Mouse (Mus musculus) myocyte (in vitro differentiated cells): ENCODE measurements at regions not wholly inside any gene's neighbourhood (a gene's known extent, or its start where the extent isn't known, plus 50 kb on each side); places are given as distances from the start of the nearest gene placed in this dataset.

Source experiments
- MYOD1 ChIP-seq, 3 experiments: IDR thresholded peaks; one replicate each; pipeline ENCODE4 v1.6.1; 2011; ENCODE audit warnings: control low read depth in 2 of 3, low read depth in 2 of 3, mild to moderate bottlenecking in 2 of 3, moderate library complexity in 1 of 3; ENCODE audit not compliant: insufficient read length in 2 of 3, control insufficient read depth in 1 of 3
- POLR2A ChIP-seq: IDR thresholded peaks from one replicate; pipeline ENCODE4 v1.6.1; 2011; ENCODE audit warnings: low read depth, mild to moderate bottlenecking, control low read depth, moderate library complexity; ENCODE audit not compliant: insufficient read length
- TCF12 ChIP-seq: IDR thresholded peaks from one replicate; pipeline ENCODE4 v1.6.1; 2011; ENCODE audit warnings: mild to moderate bottlenecking, control low read depth; ENCODE audit not compliant: poor library complexity, insufficient read depth, severe bottlenecking
- USF1 ChIP-seq: IDR thresholded peaks from one replicate; pipeline ENCODE4 v1.6.1; 2011; ENCODE audit warnings: low read depth, mild to moderate bottlenecking, control low read depth, moderate library complexity

DNA sequence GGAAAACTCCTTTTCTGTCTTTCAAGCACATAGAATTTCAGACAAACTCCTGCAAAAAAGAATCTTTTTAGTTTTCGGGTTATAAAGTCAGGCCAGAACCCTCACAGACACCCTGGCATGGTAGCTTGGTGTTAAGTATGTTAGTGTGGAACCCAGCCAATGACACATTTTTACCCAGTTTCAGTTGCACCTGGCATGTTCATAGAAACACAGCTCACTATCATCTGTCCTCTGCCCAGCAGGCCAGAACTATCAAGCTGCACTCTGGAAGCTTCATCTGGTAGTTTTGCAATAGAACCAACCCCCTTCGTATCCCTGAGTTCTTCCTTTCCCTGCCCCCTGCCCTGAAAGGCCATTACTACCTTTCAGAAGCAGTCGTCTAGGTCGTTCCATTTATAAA lies 82.4 kb upstream of the Dap start:
- no peak for TF ChIP-seq POLR2A
- no peak for TF ChIP-seq TCF12
- peak in 1 of 3 experiments; percentile 27 for TF ChIP-seq MYOD1 (IDR thresholded peaks at IDR 0.05; ENCODE audit: control insufficient read depth in 1 of 3, insufficient read length in 2 of 3, low read depth in 2 of 3)
- no peak for TF ChIP-seq USF1
